Mouse (Mus musculus) heart, postnatal 25 days (tissue): ENCODE results near the gene C2. TPM values are rescaled to one million over a fixed set of nuclear protein-coding genes. Genes with fewer than 3 reads are reported as not detected.

Experiments
- DNase-seq: peaks from one replicate; pipeline ENCODE4 v3.0.0; 2022; ENCODE audit warnings: low spot score
- intact Hi-C: fragments of 180-260 bp; cut with DNase I; formaldehyde crosslinking; loops from one replicate; pipeline ENCODE4 v1.15.1; 2025
- total RNA-seq, 2 experiments: library from RNA; stranded (reverse); gene quantifications; 2 replicates each; pipeline ENCODE4 v1.2.3; 2021

The C2 gene
- 1 to 10 TPM; 2.8 to 4.1 TPM for total RNA-seq

DNA sequence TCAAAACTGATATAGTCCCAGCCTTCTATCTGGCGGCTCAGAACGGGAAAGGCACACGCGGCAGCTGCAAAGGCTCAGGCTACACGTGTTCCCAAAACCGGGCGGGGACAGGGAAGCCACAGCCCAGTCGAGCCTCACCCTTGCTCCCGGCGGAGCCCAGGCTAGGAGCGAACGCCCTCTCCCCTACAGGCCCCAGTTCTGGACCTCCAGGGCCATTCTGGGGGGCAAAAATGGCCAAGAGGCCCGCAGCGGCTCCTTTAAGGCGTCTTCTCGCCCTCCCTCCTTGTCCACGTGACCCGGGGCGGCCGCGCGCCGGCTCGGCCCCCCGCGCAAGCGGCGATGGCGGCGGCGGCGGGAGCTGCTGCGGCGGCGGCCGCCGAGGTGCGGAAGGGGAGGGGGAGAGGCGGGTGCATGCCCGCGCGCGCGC is at the start of gene C2, which contains the start of gene Ehmt2:
Gene C2 (minus strand): TSS at position 106 of the 427 bp plus-strand sequence.
Gene Ehmt2 (plus strand): TSS at position 310 of the 427 bp plus-strand sequence.
- DNase-seq, result peak; percentile 72
- intact Hi-C loops, result no loop called here

DNA sequence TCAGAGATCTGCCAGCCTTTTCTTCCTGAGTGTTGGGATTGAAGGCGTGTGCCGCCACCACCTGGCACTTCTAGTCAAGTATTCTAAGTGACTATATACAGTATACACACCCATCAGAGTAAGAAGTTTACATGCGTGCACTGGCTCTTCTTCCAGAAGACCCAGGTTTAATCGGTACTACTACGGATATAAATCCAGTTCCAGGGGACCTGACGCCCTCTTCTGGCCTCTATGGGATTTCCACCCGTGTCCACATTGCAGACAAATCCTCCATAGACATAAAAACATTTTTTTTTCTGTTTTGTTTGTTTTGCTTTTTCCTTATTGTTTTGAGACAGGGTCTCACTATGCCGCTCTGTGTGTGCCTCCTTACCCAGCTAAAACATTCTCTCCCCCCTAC is 49.5 kb upstream of the C2 start:
- intact Hi-C loops, result no loop called here
- no peak for DNase-seq

DNA sequence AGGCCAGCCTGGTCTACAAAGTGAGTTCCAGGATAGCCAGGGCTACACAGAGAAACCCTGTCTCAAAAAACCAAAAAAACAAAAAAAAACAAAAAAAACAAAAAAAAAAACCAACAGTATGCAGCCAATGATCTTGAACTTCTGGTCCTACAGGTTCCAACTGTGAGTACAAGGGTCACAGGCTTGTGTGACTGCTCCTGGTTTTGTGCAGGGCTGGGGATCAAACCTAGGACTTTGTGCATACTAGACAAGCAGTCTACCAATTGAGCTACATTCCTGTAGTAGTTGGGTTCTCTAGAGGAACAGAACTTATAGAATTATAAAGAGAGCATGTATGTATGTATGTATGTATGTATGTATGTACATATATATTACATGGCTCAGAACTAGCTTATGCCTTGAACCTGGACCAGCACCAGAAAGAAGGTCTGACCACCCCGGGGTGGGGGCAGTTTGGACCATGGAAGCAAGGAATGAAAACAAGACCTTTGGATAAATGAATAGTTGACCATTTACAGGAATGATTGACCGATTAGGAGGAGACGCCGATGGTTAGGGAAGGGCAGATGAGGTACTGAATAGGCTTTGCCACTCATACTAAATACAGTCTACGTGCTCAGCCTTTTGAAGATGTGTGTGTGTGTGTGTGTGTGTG is 48.5 kb upstream of the C2 start:
- DNase-seq, result no peak
- intact Hi-C loops, result loop anchor here (1.0 kb wide), 1 partner anchor 90 kb away; no protein-coding TSS in a partner anchor

DNA sequence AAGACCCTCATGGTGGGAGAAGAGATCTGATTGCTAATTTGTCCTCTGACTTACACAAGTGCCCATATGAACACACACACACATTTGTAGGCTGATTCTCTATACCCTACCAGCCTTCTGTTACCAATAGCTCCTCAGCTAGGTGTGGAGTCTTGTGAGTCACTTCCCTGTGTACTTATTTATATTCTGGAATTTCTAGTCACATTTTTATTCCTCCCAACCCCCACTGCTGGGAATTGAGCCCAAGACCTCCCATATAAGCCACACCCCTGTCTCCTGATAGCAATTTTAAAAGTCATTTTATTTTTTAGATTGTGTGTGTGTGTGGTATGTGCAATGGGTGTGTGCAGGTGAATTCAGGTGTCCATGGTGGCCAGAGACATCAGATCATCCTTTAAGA is 46.3 kb upstream of the C2 start:
- intact Hi-C loops, result no loop called here
- DNase-seq, result no peak

DNA sequence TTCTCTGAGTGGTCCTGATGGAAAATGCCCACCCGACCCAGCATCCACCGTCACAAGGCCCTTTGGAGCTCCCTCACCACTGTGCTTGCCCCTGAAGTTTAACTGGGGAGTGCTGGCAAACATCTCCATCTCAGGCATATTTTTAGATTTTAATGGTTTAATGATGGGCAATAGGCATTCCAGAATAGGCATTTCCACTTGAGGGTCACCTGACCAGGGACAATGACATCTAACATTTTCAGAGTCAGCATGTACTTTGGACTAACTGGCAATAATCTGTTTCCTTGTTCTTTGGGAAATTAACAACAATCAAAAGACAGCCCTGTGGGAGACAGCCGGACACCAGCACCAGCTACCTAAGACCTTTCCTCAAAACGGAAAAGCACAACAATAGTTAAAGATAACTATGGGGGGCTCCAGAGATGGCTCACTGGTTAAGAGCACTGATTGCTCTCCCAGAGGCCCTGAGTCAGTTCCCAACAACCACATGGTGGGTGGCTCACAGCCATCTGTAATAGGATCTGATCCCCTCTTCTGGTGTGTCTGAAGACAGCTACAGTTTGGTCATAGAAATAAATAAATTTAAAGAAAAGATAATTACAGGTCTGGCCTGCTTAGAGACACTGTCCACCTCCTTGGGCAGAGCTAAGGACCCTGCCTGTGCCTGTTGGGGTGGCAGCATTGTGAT is 45.2 kb upstream of the C2 start:
- intact Hi-C loops, result no loop called here
- DNase-seq, result no peak

DNA sequence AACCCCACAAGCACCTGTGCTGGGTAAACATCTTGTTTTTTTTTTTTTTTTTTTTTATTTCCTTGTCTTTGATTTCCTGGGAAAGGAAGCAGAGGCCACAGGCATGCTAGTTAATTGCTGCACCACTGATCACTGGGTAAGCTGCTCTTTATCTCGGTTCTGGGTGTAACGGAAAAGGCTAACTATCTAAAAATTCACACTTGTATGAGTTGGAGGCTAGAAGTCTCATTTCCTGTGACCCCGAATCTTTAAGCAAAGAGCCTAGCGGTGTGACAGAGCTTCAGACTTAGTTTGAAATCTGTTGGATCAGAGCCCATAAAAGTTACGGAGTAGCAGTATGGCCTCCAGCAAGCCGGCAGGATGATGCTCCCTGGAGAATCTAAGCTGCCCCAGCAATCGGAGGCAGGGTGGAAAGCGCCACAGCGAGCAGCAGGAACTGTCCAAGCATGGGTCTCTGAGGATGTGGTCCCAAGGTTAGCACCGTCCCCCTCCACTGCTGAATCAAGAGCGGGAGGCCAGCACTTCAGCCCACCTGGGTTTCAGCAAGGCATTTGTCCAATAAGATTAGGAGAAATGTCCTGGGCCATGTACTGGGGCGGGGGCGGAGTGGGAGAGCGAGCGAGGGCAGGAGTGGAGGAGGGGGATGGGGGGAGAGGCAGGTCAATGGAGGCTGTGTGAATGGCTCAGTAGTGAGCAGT is 43.4 kb upstream of the C2 start:
- intact Hi-C loops, result no loop called here
- no peak for DNase-seq

DNA sequence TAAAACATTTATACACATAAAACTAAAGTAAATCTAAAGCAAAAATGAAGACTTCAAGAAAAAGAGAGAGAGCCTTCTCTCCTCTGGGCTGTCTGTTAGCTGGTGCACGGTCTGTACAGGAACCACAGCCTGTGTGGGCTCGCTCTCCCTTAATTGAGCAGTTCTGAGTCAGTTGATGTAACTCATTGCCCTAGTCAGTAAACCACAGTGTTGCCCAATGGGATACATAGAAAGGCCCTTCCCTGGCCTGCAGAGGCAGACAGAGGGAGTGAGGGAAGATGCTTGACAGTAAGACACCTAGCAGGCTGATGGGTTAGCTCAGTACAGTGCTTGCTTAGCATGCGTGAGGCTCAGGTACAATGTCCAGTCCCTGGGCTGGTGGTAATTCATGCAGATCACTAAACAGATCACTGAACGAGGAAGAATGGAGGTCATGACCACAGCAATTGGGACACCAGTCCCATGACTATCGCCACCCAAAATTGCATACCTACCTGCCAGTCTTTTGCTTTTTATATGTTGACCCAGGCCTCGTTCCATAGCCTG is 40.0 kb upstream of the C2 start:
- intact Hi-C loops, result loop anchor here (10.0 kb wide), 1 partner anchor 47 kb away; the partner anchor contains the start of gene Lsm2
- no peak for DNase-seq

DNA sequence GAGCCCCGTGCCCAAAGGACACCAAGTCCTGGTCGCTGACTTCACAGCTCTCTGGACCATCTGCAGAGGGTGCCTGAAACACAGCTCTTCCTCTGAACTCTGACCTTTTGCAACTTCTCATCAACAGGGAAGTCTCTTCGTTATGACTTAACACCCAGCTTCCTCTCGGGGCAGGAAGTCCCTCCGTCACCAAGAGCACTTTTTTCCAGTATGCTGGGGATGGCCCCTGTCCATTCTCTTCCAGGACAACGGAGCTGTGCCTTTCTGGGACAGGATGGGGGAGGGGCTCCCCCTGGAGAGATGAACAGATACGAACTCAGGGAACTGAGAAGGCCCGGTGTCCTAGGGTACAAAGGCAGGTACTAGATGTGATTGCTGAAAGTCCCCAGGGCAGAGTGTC is 36.8 kb upstream of the C2 start:
- intact Hi-C loops, result loop anchor here (10.0 kb wide), 1 partner anchor 50 kb away; the partner anchor contains the start of gene Lsm2
- no peak for DNase-seq

DNA sequence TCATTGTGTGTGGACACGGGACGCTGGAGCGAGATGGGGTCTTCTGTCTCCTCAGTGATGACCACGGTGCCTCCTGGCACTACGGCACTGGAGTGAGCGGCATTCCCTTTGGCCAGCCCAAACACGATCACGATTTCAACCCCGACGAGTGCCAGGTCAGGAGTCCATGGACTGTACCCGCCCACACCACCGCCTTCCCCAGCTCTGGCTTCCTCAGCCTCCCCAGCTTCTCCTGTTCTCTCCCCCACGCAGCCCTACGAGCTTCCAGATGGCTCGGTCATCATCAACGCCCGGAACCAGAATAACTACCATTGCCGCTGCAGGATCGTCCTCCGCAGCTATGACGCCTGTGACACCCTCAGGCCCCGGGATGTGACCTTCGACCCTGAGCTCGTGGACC is 36.0 kb upstream of the C2 start:
- no peak for DNase-seq
- intact Hi-C loops, result loop anchor here (10.0 kb wide), 1 partner anchor 51 kb away; the partner anchor contains the start of gene Lsm2

DNA sequence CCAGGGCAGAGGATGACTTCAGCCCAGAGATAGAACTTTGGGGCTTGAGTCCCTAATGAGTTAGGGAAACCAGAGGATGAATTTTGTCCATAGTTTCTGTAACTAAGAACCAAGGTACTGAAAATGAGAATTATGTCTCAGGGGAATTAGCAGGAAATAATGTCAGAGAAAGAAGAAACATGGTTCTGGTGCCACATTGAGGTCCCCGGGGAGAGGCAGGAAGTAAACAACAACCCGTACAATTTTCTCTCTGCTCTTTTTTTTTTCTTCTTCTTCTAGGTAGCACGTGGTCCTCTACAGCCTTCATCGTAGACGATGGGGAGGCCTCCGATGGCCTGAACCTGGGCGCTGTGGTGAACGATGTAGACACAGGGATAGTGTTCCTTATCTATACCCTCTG is 34.2 kb upstream of the C2 start:
- intact Hi-C loops, result loop anchor here (10.0 kb wide), 1 partner anchor 53 kb away; the partner anchor contains the start of gene Lsm2
- no peak for DNase-seq

DNA sequence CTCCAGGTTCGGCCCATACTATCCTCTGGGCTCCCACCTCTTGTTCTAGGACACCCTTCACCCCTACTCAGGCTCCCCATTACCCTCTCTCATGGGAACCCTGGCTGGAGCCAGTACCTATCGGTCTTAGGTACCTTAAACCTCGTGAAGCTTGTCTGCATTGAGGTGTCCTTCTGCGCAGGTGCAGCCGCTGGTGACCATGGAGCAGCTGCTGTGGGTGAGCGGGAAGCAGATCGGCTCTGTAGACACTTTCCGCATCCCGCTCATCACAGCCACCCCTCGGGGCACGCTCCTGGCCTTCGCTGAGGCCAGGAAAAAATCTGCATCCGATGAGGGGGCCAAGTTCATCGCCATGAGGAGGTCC is 33.7 kb upstream of the C2 start:
- intact Hi-C loops, result loop anchor here (2.0 to 10.0 kb wide), 2 partner anchors 21 to 53 kb away; partner anchors contain the start of gene Lsm2
- DNase-seq, result no peak

DNA sequence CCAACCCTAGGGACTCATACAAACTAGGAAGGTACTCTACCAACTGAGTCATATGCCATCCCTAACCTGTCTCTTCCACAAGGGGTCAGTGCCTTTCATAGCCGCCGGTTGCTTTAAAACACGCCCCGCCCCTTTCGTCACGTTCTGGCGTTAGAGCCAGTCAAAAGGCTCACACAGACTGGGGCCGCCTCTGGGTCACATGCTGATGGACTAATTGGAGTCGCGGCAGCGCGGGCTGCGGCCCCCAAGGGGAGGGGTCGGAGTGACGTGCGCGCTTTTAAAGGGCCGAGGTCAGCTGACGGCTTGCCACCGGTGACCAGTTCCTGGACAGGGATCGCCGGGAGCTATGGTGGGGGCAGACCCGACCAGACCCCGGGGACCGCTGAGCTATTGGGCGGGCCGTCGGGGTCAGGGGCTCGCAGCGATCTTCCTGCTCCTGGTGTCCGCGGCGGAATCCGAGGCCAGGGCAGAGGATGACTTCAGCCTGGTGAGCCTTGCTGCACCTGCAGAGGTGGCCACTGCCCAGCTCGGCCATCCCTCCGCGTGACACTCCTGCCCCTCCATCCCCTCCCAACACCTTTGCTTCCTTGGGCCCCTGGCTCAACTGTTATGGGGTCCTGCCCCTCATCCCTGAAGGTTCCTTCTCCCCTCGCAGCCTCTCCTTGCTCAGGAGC is 33.1 kb upstream of the C2 start, which contains the start of gene Neu1:
Gene Neu1 (plus strand): TSS at position 193 of the 674 bp plus-strand sequence.
- intact Hi-C loops, result loop anchor here (2.0 to 10.0 kb wide), 2 partner anchors 22 to 54 kb away; partner anchors contain the start of gene Lsm2
- peak; percentile 98 for DNase-seq

DNA sequence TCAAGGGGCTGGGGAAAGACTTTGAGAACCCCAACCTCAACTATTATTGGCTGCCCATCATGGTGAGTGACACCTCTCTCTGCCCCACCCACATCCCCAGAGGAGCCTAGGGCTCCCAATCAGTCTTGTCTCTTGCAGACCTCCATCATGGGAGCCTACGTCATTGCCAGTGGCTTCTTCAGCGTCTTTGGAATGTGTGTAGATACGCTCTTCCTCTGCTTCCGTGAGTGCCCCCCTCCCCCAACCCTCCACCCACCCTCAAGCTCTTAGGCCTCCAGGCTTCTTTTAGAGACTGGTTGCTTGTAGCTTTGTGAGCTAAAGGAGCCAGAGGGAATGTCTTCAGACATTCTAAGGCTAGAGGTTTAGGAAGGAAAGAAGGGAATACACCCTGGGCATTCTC is 30.8 kb upstream of the C2 start:
- intact Hi-C loops, result no loop called here

DNA sequence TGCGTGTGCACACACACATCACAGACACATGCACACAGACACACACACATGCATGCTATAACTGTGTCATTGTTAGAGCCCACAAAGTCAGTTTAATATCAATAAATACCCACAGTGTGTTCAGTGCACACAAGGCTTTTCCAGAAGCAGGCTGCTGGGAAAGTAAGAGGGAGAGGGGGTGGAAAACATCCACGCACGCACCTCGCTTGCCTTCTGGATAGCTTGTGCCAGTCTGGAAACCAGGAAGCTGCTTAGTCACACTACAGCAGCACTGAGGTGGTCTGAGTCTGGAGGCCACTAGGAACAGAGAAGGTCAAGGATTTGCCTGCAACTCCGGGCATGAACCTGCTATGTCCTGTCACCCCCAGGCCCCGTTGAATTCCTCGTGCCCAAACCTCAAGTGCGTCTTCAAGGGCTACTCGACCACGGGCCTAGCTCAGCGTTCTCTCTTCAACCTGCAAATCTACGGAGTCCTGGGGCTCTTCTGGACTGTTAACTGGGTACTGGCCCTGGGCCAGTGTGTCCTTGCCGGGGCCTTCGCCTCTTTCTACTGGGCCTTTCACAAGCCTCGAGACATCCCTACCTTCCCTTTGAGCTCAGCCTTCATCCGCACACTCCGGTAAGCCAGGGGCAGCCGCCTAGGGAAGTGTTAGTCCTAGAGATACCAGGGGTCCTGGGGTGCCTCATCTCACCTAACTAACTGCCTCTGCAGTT is 29.4 kb upstream of the C2 start:
- intact Hi-C loops, result no loop called here
- DNase-seq, result no peak

More for the DNA sequence above, 30.8 kb upstream of the C2 start:
- no peak for DNase-seq

DNA sequence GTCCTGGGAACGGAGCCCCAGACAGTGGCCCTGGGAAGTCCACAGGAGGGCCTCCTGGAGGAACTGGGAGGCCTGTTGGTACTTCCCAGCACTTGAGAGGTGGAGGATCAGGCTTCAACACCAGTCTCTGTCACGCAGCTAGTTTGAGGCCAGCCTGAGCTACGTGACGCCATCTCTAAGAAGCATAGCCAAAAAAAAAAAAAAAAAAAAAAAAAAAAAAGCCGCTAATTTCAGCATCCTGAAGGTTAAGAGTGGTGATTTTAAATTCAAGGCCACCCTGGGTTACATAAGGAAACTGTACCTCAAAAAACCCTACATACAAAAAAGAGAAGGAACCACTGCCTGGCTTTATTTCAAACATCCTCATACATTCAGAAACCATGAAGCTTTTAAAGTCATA is 26.2 kb upstream of the C2 start:
- DNase-seq, result no peak
- intact Hi-C loops, result no loop called here

DNA sequence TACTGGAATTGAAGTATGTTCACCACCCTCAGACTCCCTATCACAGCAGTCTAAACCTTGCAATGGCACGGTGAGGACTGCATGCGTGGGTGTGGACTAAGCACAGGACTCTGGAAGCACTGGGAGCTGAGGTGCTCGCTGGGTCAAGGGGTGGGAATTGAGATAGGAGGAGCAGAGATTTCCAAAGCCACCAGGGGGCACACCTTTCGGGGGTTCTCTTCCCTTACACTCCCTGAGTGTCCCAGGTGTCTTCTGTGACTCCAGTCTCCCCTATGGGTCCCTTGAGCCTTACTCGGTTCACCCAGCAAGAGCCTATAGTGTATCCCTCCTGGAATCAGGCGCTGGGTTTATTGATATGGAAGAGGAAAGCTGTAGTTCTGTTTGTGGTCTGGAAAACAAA is 24.9 kb upstream of the C2 start:
- no peak for DNase-seq
- intact Hi-C loops, result no loop called here

DNA sequence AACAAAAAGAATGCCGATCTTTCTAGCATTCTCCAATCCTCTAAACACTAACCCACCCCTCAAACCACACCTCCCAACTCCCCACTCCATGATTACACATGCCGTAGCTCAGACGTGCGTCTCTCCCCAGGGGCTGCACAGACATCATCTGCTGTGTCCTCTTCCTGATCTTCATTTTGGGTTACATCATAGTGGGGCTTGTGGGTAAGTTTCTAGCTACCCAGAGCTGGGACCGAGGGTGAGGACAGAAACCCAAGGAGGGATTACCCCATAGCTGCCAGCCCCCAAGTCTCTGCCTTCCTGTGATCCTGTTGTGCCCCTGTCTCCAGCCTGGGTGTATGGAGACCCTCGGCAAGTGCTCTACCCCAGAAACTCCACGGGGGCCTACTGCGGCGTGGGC is 19.1 kb upstream of the C2 start:
- intact Hi-C loops, result no loop called here
- no peak for DNase-seq

DNA sequence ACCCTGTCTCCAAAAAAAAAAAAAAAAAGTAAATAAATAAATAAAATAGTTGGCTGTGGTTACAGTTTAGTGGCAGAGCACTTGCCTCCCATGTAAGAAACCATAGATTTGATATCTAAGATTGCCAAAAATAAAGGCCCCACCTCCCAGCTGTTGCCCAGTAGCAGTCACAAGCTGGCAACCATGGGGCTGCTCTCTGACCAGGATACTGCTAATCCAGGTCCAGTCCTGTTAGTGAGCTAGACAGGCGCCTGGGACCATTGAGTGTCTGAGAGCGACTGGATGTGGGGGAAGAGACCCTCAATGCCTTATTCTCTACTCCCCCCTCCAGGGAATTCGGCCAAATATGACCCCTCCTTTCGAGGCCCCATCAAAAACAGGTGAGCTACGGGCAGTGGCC is 18.3 kb upstream of the C2 start:
- intact Hi-C loops, result no loop called here
- no peak for DNase-seq

DNA sequence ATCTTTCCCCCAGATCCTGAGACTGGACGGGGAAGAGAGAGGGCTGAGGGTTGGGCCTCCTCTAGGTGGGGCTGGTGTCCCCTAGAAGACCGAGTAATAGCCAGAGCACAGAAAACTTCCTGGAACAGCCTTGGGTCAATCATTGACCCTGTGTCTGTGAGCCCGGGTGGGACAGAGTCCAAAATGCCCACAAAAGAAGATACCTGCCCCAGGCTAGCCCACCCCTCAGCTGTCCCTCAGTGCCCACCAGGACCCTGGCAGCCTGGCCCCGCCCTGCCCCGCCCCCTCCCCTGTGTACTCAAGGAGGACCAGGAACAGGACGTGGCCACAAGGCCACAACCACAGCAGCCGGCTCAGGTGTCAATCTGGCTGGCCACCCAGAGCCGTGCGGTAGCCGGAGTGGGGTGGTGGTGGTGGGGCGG is 17.4 kb upstream of the C2 start:
- DNase-seq, result no peak
- intact Hi-C loops, result no loop called here
